Comparison of ENCODE assay signal across 8 mouse cellular contexts in the genomic region with DNA sequence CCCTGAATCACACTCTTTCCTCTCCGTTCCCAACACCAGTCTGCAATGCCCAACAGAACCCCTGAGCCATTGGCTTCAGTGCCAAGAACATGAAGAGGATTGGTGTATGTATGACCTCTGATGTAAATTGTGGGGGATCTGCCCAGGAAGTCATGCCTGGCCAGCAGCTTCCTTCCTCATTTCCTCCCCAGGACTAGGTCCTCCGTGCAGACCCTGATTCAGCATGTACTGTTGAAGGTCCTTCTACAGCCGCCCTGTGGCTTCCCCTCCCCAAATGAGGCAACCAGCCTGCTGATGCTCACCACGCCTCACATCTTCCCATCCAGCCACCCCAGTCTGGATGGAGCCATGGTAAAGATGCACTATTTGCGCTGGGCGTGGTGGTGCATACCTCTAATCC. TPM values are rescaled to one million over a fixed set of nuclear protein-coding genes. Genes with fewer than 3 reads are reported as not detected.
A peak's percentile ranks its signal among the peaks of the same experiment; 100 is the strongest.
DNase-seq lines count a peak whose midpoint lies in the region; ATAC-seq and TF ChIP-seq lines count a peak whose summit lies in the region.

Trpm2 (minus strand) TSS at position 83 of the 400 bp plus-strand sequence.

- no peak for TF ChIP-seq CTCF in intestine, postnatal 0 days (IDR thresholded peaks at IDR 0.05; ENCODE audit: low read depth)
- no peak for TF ChIP-seq CTCF in lung, embryonic 14.5 days (IDR thresholded peaks at IDR 0.05; ENCODE audit: low read depth)

- no peak for ATAC-seq in embryonic facial prominence, embryonic 14.5 days (ENCODE audit: low read depth)
- no peak for ATAC-seq in intestine, postnatal 0 days
- ATAC-seq in lung, embryonic 14.5 days (ENCODE audit: insufficient read depth) = 0 out of 2 replicates have a peak, but pooled peaks have one; percentile 21

- DNase-seq in heart, adult 11 months = peak; percentile 98
- DNase-seq in heart, postnatal 4 days = no peak
- no peak for DNase-seq in embryonic facial prominence, embryonic 14.5 days (ENCODE audit: low spot score)
- no peak for DNase-seq in lung, embryonic 14.5 days
- peak; percentile 32 for DNase-seq in skeletal muscle tissue, adult 2 months (ENCODE audit: low read depth, low spot score)
- DNase-seq in testis, postnatal 14 days (ENCODE audit: low spot score) = no peak
- DNase-seq in cerebellum, adult 11 months = no peak

- no peaks in the 10 kb centered on the region for H3K36me3 ChIP-seq in embryonic facial prominence, embryonic 14.5 days (ENCODE audit: control insufficient read depth, insufficient read depth, low read length)
- no peaks in the 10 kb centered on the region for H3K36me3 ChIP-seq in intestine, postnatal 0 days (ENCODE audit: control insufficient read depth, insufficient read depth)
- no peaks in the 10 kb centered on the region for H3K36me3 ChIP-seq in lung, embryonic 14.5 days (ENCODE audit: insufficient read depth)

- H3K4me1 ChIP-seq in embryonic facial prominence, embryonic 14.5 days (ENCODE audit: control insufficient read depth, insufficient read depth, low read length) = peaks cover 6% of the 10 kb centered on the region; the same call in 1 of the 2 replicates
- H3K4me1 ChIP-seq in intestine, postnatal 0 days (replicated peaks; ENCODE audit: control insufficient read depth, insufficient read depth, low read length) = no peaks in the 10 kb centered on the region
- H3K4me1 ChIP-seq in lung, embryonic 14.5 days (ENCODE audit: insufficient read depth) = no peaks in the 10 kb centered on the region

- H3K27me3 ChIP-seq in embryonic facial prominence, embryonic 14.5 days (replicated peaks; ENCODE audit: control insufficient read depth, insufficient read depth, low read length) = peaks cover 30% of the 10 kb centered on the region
- H3K27me3 ChIP-seq in intestine, postnatal 0 days (replicated peaks; ENCODE audit: control insufficient read depth, insufficient read depth, low read length) = peaks cover 16% of the 10 kb centered on the region
- H3K27me3 ChIP-seq in lung, embryonic 14.5 days (ENCODE audit: insufficient read depth, low read length) = peaks cover 30% of the 10 kb centered on the region

- H3K27ac ChIP-seq in embryonic facial prominence, embryonic 14.5 days (replicated peaks; ENCODE audit: low read depth, low read length) = no peak within 1 kb of the TSS
- no peak within 1 kb of the TSS for H3K27ac ChIP-seq in intestine, postnatal 0 days (ENCODE audit: low read depth, low read length)
- no peak within 1 kb of the TSS for H3K27ac ChIP-seq in lung, embryonic 14.5 days (ENCODE audit: low read depth)

- H3K9ac ChIP-seq in embryonic facial prominence, embryonic 14.5 days (ENCODE audit: low read depth, low read length) = peak within 1 kb of the TSS; percentile 52; the same call in 1 of the 2 replicates
- H3K9ac ChIP-seq in intestine, postnatal 0 days (ENCODE audit: low read depth, low read length) = no peak within 1 kb of the TSS
- H3K9ac ChIP-seq in lung, embryonic 14.5 days = peak within 1 kb of the TSS; percentile 9; the same call in 1 of the 2 replicates

- WGBS in embryonic facial prominence, embryonic 14.5 days = 86% methylated on average over 6 of the region's 6 CpGs
- 81% methylated on average over 6 of the region's 6 CpGs for WGBS in intestine, postnatal 0 days
- 77% methylated on average over 6 of the region's 6 CpGs for WGBS in lung, embryonic 14.5 days

- peak within 1 kb of the TSS; percentile 32 for H3K4me3 ChIP-seq in embryonic facial prominence, embryonic 14.5 days (ENCODE audit: low read depth, low read length)
- H3K4me3 ChIP-seq in intestine, postnatal 0 days (ENCODE audit: low read depth, low read length) = peak within 1 kb of the TSS; percentile 12; the same call in 1 of the 2 replicates
- H3K4me3 ChIP-seq in lung, embryonic 14.5 days (ENCODE audit: low read depth, low read length) = peak within 1 kb of the TSS; percentile 24

- no peaks in the 10 kb centered on the region for H3K9me3 ChIP-seq in embryonic facial prominence, embryonic 14.5 days (ENCODE audit: control insufficient read depth, low read length)
- H3K9me3 ChIP-seq in intestine, postnatal 0 days (ENCODE audit: control insufficient read depth) = no peaks in the 10 kb centered on the region
- no peaks in the 10 kb centered on the region for H3K9me3 ChIP-seq in lung, embryonic 14.5 days (ENCODE audit: low read depth, low read length)

- H3K4me2 ChIP-seq in embryonic facial prominence, embryonic 14.5 days (ENCODE audit: low read depth, low read length) = peak within 1 kb of the TSS; percentile 61
- H3K4me2 ChIP-seq in intestine, postnatal 0 days (replicated peaks; ENCODE audit: low read depth) = peak within 1 kb of the TSS; percentile 55
- H3K4me2 ChIP-seq in lung, embryonic 14.5 days = peak within 1 kb of the TSS; percentile 56

RNA-seq across cellular contexts. Expression of gene Trpm2, which starts in this region (rescaled TPM):
- 1 to 10 TPM in 1 of 2 experiments, under 1 TPM in 1; 0.33 to 1.0 TPM for total RNA-seq in heart, postnatal 4 days (2021)
- 0.41 and 1.4 TPM in 2 replicates for polyA plus RNA-seq in embryonic facial prominence, embryonic 14.5 days (2014; fragmentation: Nextera tagmentation; extraction: Ambion mirVana)
- polyA plus RNA-seq in intestine, postnatal 0 days (2015; fragmentation: Nextera tagmentation; extraction: Ambion mirVana) = 0.66 and 1.1 TPM in 2 replicates
- polyA plus RNA-seq in lung, embryonic 14.5 days (2014; fragmentation: Nextera tagmentation; extraction: Ambion mirVana) = 0.09 and 0.63 TPM in 2 replicates

Comparison
In these comparisons a context has a peak if more than half of its experiments do, and no peak if none do; other contexts are left out.
1. DNase-seq: peak in heart, adult 11 months (single experiment) and skeletal muscle tissue, adult 2 months (single experiment); none in heart, postnatal 4 days (single experiment), embryonic facial prominence, embryonic 14.5 days (single experiment), lung, embryonic 14.5 days (single experiment), testis, postnatal 14 days (single experiment) and cerebellum, adult 11 months (single experiment).
2. Peak in ATAC-seq, H3K4me3 ChIP-seq, H3K9ac ChIP-seq and H3K4me2 ChIP-seq in lung, embryonic 14.5 days; RNA of the gene not detected or under 1 TPM.
3. Peak in every context shown above with its lines, with median percentiles within 50 percentile points of each other: H3K4me2 ChIP-seq and H3K4me3 ChIP-seq.